Mouse (Mus musculus) liver, embryonic 14.5 days (tissue): ENCODE measurements around the gene Gm44502. TPM values are rescaled to one million over a fixed set of nuclear protein-coding genes. Genes with fewer than 3 reads are reported as not detected.
A peak's percentile ranks its signal among the peaks of the same experiment; 100 is the strongest.

Experiments
- ATAC-seq: fragments of 200-750 bp; cut with Nextera tagmentation; 2 replicates; pipeline ENCODE4 v1.8.0; 2017; ENCODE audit warnings: moderate number of reproducible peaks, mild to moderate bottlenecking, moderate library complexity; ENCODE audit not compliant: insufficient read depth
- DNase-seq, 3 experiments: peaks; one replicate each; pipeline ENCODE4 v3.0.0-alpha.2; 2012 to 2013; ENCODE audit warnings: low read depth in 3 of 3, low spot score in 3 of 3
- H3K27ac ChIP-seq: fragments of 300-500 bp; sonication (generic); 2 replicates; pipeline ENCODE4 v1.5.1; 2014; ENCODE audit warnings: moderate library complexity, mild to moderate bottlenecking, control low read depth, inconsistent platforms
- H3K27me3 ChIP-seq: fragments of 300-500 bp; sonication (generic); 2 replicates; pipeline ENCODE4 v1.6.1; 2014; ENCODE audit warnings: mild to moderate bottlenecking, low read length, moderate library complexity; ENCODE audit not compliant: control insufficient read depth, insufficient read depth
- H3K36me3 ChIP-seq: fragments of 300-500 bp; sonication (generic); replicated peaks from 2 replicates; pipeline ENCODE4 v1.6.1; 2014; ENCODE audit warnings: low read depth; ENCODE audit not compliant: control insufficient read depth, insufficient read depth
- H3K4me1 ChIP-seq, 2 experiments: fragments of 200-500 bp in 1 of 2; fragments of 300-500 bp in 1 of 2; sonication (generic) in 1 of 2; replicated peaks; 2 replicates each; pipeline ENCODE4 v1.6.1; 2012 to 2014; ENCODE audit warnings: antibody characterized with exemption in 1 of 2, inconsistent platforms in 1 of 2, low read length in 1 of 2; ENCODE audit not compliant: control insufficient read depth in 2 of 2, insufficient read depth in 2 of 2
- H3K4me2 ChIP-seq: fragments of 300-500 bp; sonication (generic); 2 replicates; pipeline ENCODE4 v1.6.1; 2014; ENCODE audit warnings: low read depth, mild to moderate bottlenecking, control low read depth, moderate library complexity
- H3K4me3 ChIP-seq, 2 experiments: fragments of 200-500 bp in 1 of 2; fragments of 300-500 bp in 1 of 2; sonication (generic) in 1 of 2; 2 replicates each; pipeline ENCODE4 v1.5.1; 2012 to 2014; ENCODE audit warnings: low read depth in 2 of 2, low read length in 2 of 2, mild to moderate bottlenecking in 2 of 2, control low read depth in 1 of 2, inconsistent platforms in 1 of 2, moderate library complexity in 1 of 2; ENCODE audit not compliant: insufficient read depth in 1 of 2
- H3K9ac ChIP-seq: fragments of 300-500 bp; sonication (generic); replicated peaks from 2 replicates; pipeline ENCODE4 v1.6.1; 2014; ENCODE audit warnings: mild to moderate bottlenecking, control low read depth, moderate library complexity
- H3K9me3 ChIP-seq: fragments of 300-500 bp; sonication (generic); 2 replicates; pipeline ENCODE4 v1.6.1; 2016; ENCODE audit warnings: low read length, mixed read lengths; ENCODE audit not compliant: control insufficient read depth
- CTCF ChIP-seq: IDR thresholded peaks from 2 replicates; pipeline ENCODE4 v1.5.1; 2016; ENCODE audit warnings: antibody characterized with exemption, low read depth, control low read depth
- EP300 ChIP-seq: IDR thresholded peaks from 2 replicates; pipeline ENCODE4 v1.6.1; 2016; ENCODE audit warnings: antibody characterized with exemption, low read depth
- WGBS: fragments of 180-500 bp; shearing (Covaris S2); extraction: QIAGEN DNeasy Blood & Tissue Kit; methylation state at CpG from one replicate; pipeline ENCODE4 v1.1.7; 2014; ENCODE audit not compliant: insufficient replicate concordance; 5-methylcytosine and 5-hydroxymethylcytosine counted together
- polyA plus RNA-seq, 2 experiments: library from polyadenylated mRNA; depleted of rRNA in 1 of 2; stranded (reverse) in 1 of 2; unstranded in 1 of 2; fragments of >200 nt; fragmentation: Nextera tagmentation in 1 of 2; extraction: Ambion mirVana in 1 of 2; gene quantifications; 2 replicates each; pipeline versions ENCODE4 v1.2.1 to v1.2.3; 2012 to 2014

Gene Gm44502
- polyA plus RNA-seq, 2 experiments, result 0.14 to 0.19 TPM

GRCm38 (mm10) chr15:89430341-89430740 lies 845 bp upstream of the Gm44502 start:
- Histone ChIP-seq H3K4me2 (peak overlapping the region; percentile 97), H3K9ac (peak overlapping the region; percentile 96), H3K9me3 (no peaks in the 10 kb centered on the region), H3K36me3 (no peaks in the 10 kb centered on the region; the same call in 1 of the 2 replicates), H3K4me3 (peak overlapping the region; percentile 76 to 84), H3K4me1 (peaks cover 3 to 15% of the 10 kb centered on the region in 2 experiments; a peak in 3 of 4 replicates), H3K27ac (peak overlapping the region; percentile 99), H3K27me3 (no peaks in the 10 kb centered on the region)
- DNase-seq, result no peak
- TF ChIP-seq CTCF (peak; percentile 36; the same call in 1 of the 2 replicates), EP300 (no peak)
- 37% methylated on average over 6 of the region's 6 CpGs for WGBS
- no peak for ATAC-seq

GRCm38 (mm10) chr15:89428821-89429351 lies 610 bp downstream of the Gm44502 start:
- Histone ChIP-seq H3K4me2 (peak overlapping the region; percentile 97), H3K4me3 (peak overlapping the region; percentile 76 to 84), H3K4me1 (peaks cover 3 to 13% of the 10 kb centered on the region in 2 experiments; a peak in 3 of 4 replicates), H3K36me3 (no peaks in the 10 kb centered on the region; the same call in 1 of the 2 replicates), H3K9me3 (no peaks in the 10 kb centered on the region), H3K27me3 (no peaks in the 10 kb centered on the region), H3K9ac (peak overlapping the region; percentile 96), H3K27ac (peak overlapping the region; percentile 35)
- 10% methylated on average over 22 of the region's 22 CpGs for WGBS
- peak; percentile 1 for ATAC-seq
- TF ChIP-seq EP300 (no peak), CTCF (no peak)
- no peak for DNase-seq

GRCm38 (mm10) chr15:89428136-89428790 lies 1.2 kb downstream of the Gm44502 start:
- peak overlapping the region; percentile 97 for H3K4me2 ChIP-seq
- TF ChIP-seq EP300 (no peak), CTCF (no peak)
- no peak overlapping the region for H3K27ac ChIP-seq
- no peaks in the 10 kb centered on the region for H3K9me3 ChIP-seq
- no peak for DNase-seq
- H3K9ac ChIP-seq, result peak overlapping the region; percentile 96
- no peak for ATAC-seq
- H3K4me1 ChIP-seq, result peaks cover 3 to 13% of the 10 kb centered on the region in 2 experiments; a peak in 3 of 4 replicates
- no peaks in the 10 kb centered on the region for H3K27me3 ChIP-seq
- H3K36me3 ChIP-seq, result no peaks in the 10 kb centered on the region; the same call in 1 of the 2 replicates
- 87% methylated on average over 19 of the region's 19 CpGs for WGBS
- peak overlapping the region; percentile 76 to 84 for H3K4me3 ChIP-seq

GRCm38 (mm10) chr15:89426716-89427115 lies 2.8 kb downstream of the Gm44502 start:
- H3K9ac ChIP-seq, result no peak overlapping the region
- TF ChIP-seq CTCF, result no peak
- TF ChIP-seq EP300, result no peak
- H3K9me3 ChIP-seq, result no peaks in the 10 kb centered on the region
- H3K4me1 ChIP-seq, result peaks cover 3 to 13% of the 10 kb centered on the region in 2 experiments; a peak in 3 of 4 replicates
- no peak for ATAC-seq
- H3K36me3 ChIP-seq, result no peaks in the 10 kb centered on the region; the same call in 1 of the 2 replicates
- WGBS, result 81% methylated on average over 10 of the region's 10 CpGs
- H3K27ac ChIP-seq, result no peak overlapping the region
- H3K27me3 ChIP-seq, result no peaks in the 10 kb centered on the region
- DNase-seq, result no peak
- H3K4me3 ChIP-seq, result no peak overlapping the region
- no peak overlapping the region for H3K4me2 ChIP-seq

- no peak for ATAC-seq
- DNase-seq, result no peak
- Histone ChIP-seq H3K4me1 (peaks cover 3 to 10% of the 10 kb centered on the region in 2 experiments; a peak in 3 of 4 replicates), H3K9me3 (no peaks in the 10 kb centered on the region), H3K4me2 (peak within 1 kb of the TSS; percentile 32; the same call in 1 of the 2 replicates), H3K27ac (no peak within 1 kb of the TSS), H3K9ac (no peak within 1 kb of the TSS), H3K36me3 (no peaks in the 10 kb centered on the region; the same call in 1 of the 2 replicates), H3K27me3 (no peaks in the 10 kb centered on the region), H3K4me3 (peak within 1 kb of the TSS in 1 of 2 experiments; percentile 21; a peak in 1 of 4 replicates)
- TF ChIP-seq CTCF (no peak), EP300 (no peak)
- WGBS, result 66% methylated on average over 6 of the region's 6 CpGs
Measured at GRCm38 (mm10) chr15:89425711-89426121, 3.8 kb downstream of the Gm44502 start, which contains the start of gene Cpt1b. TSS of gene Cpt1b (minus strand) at chr15:89425863.
